Mouse (Mus musculus) T-helper 17 cell (primary cell): Measurements from ENCODE around the gene Slc4a4.

Experiments
- in situ Hi-C, 2 experiments: fragments of 300-600 bp; cut with MboI, MseI; formaldehyde crosslinking; loops; 1 replicate in 1 of 2; 2 replicates in 1 of 2; pipeline ENCODE4 v1.15.1; 2025; ENCODE audit warnings: high pct_unique_total_duplicates in 2 of 2

Gene Slc4a4

DNA sequence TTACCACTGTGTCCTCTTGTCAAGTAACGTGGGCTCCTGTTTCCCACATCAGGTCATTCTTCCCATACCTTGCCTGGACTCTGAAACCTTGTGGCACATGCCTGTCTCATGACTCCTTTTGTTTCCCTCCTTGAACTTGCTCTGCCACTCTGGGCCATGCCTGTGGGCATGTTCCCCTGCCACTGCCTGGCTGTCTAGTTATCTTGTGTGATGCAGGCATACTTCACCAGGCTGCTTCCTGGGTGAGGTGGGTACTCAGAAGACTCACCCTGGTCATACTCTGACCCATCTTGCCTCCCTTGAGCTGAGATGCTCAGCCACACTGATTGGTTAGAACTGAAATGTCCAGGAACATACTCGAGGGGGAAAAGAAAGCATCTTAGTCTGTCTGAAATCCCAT is 390.4 kb downstream of the Slc4a4 start:
- in situ Hi-C loops, result no loop called here

DNA sequence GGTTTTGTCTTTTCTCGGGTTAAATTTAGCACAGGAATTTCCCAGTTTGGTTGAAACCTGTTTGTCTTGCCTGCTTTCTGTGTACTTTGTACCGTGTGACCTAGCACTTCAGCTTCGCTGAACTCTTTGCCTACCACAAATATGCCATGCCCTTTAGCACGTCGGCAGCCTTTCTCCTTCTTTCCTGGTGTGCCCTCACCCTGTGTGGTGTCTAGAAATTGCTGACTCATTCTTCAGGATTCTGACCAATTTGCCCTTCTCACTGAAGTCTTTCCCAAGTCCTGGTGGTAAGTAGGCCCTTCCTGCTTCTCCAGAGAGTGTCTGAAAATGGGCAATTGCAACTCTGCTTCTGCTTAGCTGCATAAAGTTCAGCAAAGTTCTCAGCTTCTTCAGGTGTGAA is 391.0 kb downstream of the Slc4a4 start:
- in situ Hi-C loops, result no loop called here

DNA sequence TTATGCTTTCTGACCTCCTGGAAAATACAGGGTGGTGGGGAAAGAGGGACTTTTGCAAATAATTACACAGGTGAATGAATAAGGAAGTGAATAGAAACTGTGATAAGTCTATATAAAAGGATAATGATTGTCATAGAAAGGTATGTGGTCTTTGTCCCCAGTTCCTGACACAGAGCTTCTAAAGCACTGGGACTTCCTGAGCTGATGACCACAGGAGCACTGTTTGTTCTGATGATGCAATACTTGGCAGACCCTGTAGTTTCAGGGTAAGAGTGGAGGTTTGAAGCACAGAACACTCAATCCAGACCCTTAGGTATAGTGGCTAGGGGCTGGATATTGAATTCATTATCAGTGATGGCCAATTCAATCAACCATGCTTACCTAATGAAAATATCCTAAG is 391.7 kb downstream of the Slc4a4 start:
- in situ Hi-C loops, result no loop called here

DNA sequence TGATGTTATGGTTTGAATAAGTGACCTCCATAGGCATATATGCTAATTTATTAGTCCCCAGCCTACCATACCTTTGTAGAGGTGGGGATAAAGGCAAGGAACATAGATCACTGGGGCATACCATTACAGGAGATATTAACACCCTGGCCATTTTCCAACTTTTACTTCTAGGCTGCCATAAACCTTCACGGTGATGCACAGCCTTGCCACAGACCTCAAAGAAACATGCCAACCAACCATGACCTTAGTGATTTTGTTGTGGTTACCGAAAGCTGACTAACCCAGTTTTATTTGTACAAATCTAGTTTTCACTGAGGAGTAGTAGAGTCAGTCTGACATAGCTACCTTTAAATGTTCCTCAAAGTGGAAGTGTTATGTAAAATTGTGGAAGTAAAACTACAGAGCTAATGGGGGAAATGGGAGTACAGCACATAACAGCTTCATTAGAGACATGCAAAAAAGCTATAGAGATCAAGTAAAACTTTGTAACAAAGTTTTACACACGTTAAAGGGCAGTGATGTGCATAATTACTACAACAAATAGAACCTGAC is 393.8 kb downstream of the Slc4a4 start:
- in situ Hi-C loops, result loop anchor here in 1 of 2 experiments (10.0 kb wide), 1 partner anchor 1794 kb away; the partner anchor contains the start of gene Ereg
